Mouse (Mus musculus): ENCODE results near the gene Pld4. TPM values are rescaled to one million over a fixed set of nuclear protein-coding genes. Genes with fewer than 3 reads are reported as not detected.

The Pld4 gene
- polyA plus RNA-seq, 1 experiment: 128 TPM

- Histone ChIP-seq H3K4me1 (ENCODE audit: control insufficient read depth, insufficient read depth, low read length) (no peaks in the 10 kb centered on the region), H3K4me3 (replicated peaks; ENCODE audit: control insufficient read depth, low read depth, low read length) (no peak overlapping the region), H3K27ac (ENCODE audit: control insufficient read depth, insufficient read depth, low read depth, low read length, poor library complexity) (no peak overlapping the region)
- TF ChIP-seq POLR2A (IDR thresholded peaks at IDR 0.05; ENCODE audit: borderline replicate concordance, control insufficient read depth, low read depth, low read length): no peak
- TF ChIP-seq CTCF (IDR thresholded peaks at IDR 0.05; ENCODE audit: control insufficient read depth, insufficient read depth, low read length): no peak
- WGBS: 84% methylated on average over 19 of the region's 19 CpGs
These were observed 25.4 kb upstream of the Pld4 start for GRCm38 (mm10) chr12:112734881-112735655.

GRCm38 (mm10) chr12:112735896-112736635 is 24.4 kb upstream of the Pld4 start:
- no peak for TF ChIP-seq POLR2A (IDR thresholded peaks at IDR 0.05; ENCODE audit: borderline replicate concordance, control insufficient read depth, low read depth, low read length)
- TF ChIP-seq CTCF (IDR thresholded peaks at IDR 0.05; ENCODE audit: control insufficient read depth, insufficient read depth, low read length): no peak
- Histone ChIP-seq H3K27ac (ENCODE audit: control insufficient read depth, insufficient read depth, low read depth, low read length, poor library complexity) (no peak overlapping the region), H3K4me1 (ENCODE audit: control insufficient read depth, insufficient read depth, low read length) (no peaks in the 10 kb centered on the region), H3K4me3 (replicated peaks; ENCODE audit: control insufficient read depth, low read depth, low read length) (no peak overlapping the region)
- WGBS: 91% methylated on average over 29 of the region's 29 CpGs

- TF ChIP-seq CTCF (IDR thresholded peaks at IDR 0.05; ENCODE audit: control insufficient read depth, insufficient read depth, low read length) (no peak), POLR2A (IDR thresholded peaks at IDR 0.05; ENCODE audit: borderline replicate concordance, control insufficient read depth, low read depth, low read length) (no peak)
- 82% methylated on average over 10 of the region's 10 CpGs for WGBS
These were observed 23.9 kb upstream of the Pld4 start for GRCm38 (mm10) chr12:112736636-112736925.

GRCm38 (mm10) chr12:112737081-112737480 is 23.4 kb upstream of the Pld4 start:
- 74% methylated on average over 7 of the region's 7 CpGs for WGBS
- H3K4me3 ChIP-seq (replicated peaks; ENCODE audit: control insufficient read depth, low read depth, low read length): no peak overlapping the region

More at GRCm38 (mm10) chr12:112736636-112736925, 23.9 kb upstream of the Pld4 start:
- H3K4me3 ChIP-seq (replicated peaks; ENCODE audit: control insufficient read depth, low read depth, low read length): no peak overlapping the region
- H3K27ac ChIP-seq (ENCODE audit: control insufficient read depth, insufficient read depth, low read depth, low read length, poor library complexity): no peak overlapping the region
- H3K4me1 ChIP-seq (ENCODE audit: control insufficient read depth, insufficient read depth, low read length): no peaks in the 10 kb centered on the region

GRCm38 (mm10) chr12:112737761-112738160 is 22.7 kb upstream of the Pld4 start:
- Histone ChIP-seq H3K4me3 (replicated peaks; ENCODE audit: control insufficient read depth, low read depth, low read length) (no peak overlapping the region), H3K4me1 (ENCODE audit: control insufficient read depth, insufficient read depth, low read length) (no peaks in the 10 kb centered on the region), H3K27ac (ENCODE audit: control insufficient read depth, insufficient read depth, low read depth, low read length, poor library complexity) (no peak overlapping the region)
- TF ChIP-seq CTCF (IDR thresholded peaks at IDR 0.05; ENCODE audit: control insufficient read depth, insufficient read depth, low read length): no peak
- TF ChIP-seq POLR2A (IDR thresholded peaks at IDR 0.05; ENCODE audit: borderline replicate concordance, control insufficient read depth, low read depth, low read length): no peak
- 89% methylated on average over 14 of the region's 14 CpGs for WGBS

More at GRCm38 (mm10) chr12:112737081-112737480, 23.4 kb upstream of the Pld4 start:
- no peak for TF ChIP-seq CTCF (IDR thresholded peaks at IDR 0.05; ENCODE audit: control insufficient read depth, insufficient read depth, low read length)
- H3K4me1 ChIP-seq (ENCODE audit: control insufficient read depth, insufficient read depth, low read length): no peaks in the 10 kb centered on the region
- H3K27ac ChIP-seq (ENCODE audit: control insufficient read depth, insufficient read depth, low read depth, low read length, poor library complexity): no peak overlapping the region

GRCm38 (mm10) chr12:112738281-112739022 is 22.0 kb upstream of the Pld4 start:
- no peak overlapping the region for H3K27ac ChIP-seq (ENCODE audit: control insufficient read depth, insufficient read depth, low read depth, low read length, poor library complexity)
- 88% methylated on average over 31 of the region's 31 CpGs for WGBS
- no peak overlapping the region for H3K4me3 ChIP-seq (replicated peaks; ENCODE audit: control insufficient read depth, low read depth, low read length)
- TF ChIP-seq POLR2A (IDR thresholded peaks at IDR 0.05; ENCODE audit: borderline replicate concordance, control insufficient read depth, low read depth, low read length): no peak
- no peak for TF ChIP-seq CTCF (IDR thresholded peaks at IDR 0.05; ENCODE audit: control insufficient read depth, insufficient read depth, low read length)
- H3K4me1 ChIP-seq (ENCODE audit: control insufficient read depth, insufficient read depth, low read length): no peaks in the 10 kb centered on the region

GRCm38 (mm10) chr12:112739023-112739568 is 21.4 kb upstream of the Pld4 start:
- H3K4me3 ChIP-seq (replicated peaks; ENCODE audit: control insufficient read depth, low read depth, low read length): no peak overlapping the region
- 92% methylated on average over 24 of the region's 24 CpGs for WGBS
- TF ChIP-seq CTCF (IDR thresholded peaks at IDR 0.05; ENCODE audit: control insufficient read depth, insufficient read depth, low read length): no peak
- no peak overlapping the region for H3K27ac ChIP-seq (ENCODE audit: control insufficient read depth, insufficient read depth, low read depth, low read length, poor library complexity)
- no peaks in the 10 kb centered on the region for H3K4me1 ChIP-seq (ENCODE audit: control insufficient read depth, insufficient read depth, low read length)

GRCm38 (mm10) chr12:112742768-112743167 is 17.7 kb upstream of the Pld4 start:
- no peak overlapping the region for H3K27ac ChIP-seq (ENCODE audit: control insufficient read depth, insufficient read depth, low read depth, low read length, poor library complexity)
- TF ChIP-seq CTCF (IDR thresholded peaks at IDR 0.05; ENCODE audit: control insufficient read depth, insufficient read depth, low read length) (no peak), POLR2A (IDR thresholded peaks at IDR 0.05; ENCODE audit: borderline replicate concordance, control insufficient read depth, low read depth, low read length) (no peak)
- H3K4me3 ChIP-seq (replicated peaks; ENCODE audit: control insufficient read depth, low read depth, low read length): no peak overlapping the region
- no peaks in the 10 kb centered on the region; the same call in 1 of the 2 replicates for H3K4me1 ChIP-seq (ENCODE audit: control insufficient read depth, insufficient read depth, low read length)
- WGBS: 44% methylated on average over 6 of the region's 6 CpGs

Measured in bone marrow, adult 2 months (tissue).